Mouse (Mus musculus) embryo, embryonic 9.5 days (tissue): ENCODE data around the gene Jazf1.

ENCODE experiments used
- DNase-seq: peaks from one replicate; pipeline ENCODE4 v3.0.0-alpha.2; 2017; ENCODE audit errors: extremely low spot score

Jazf1 gene

DNA sequence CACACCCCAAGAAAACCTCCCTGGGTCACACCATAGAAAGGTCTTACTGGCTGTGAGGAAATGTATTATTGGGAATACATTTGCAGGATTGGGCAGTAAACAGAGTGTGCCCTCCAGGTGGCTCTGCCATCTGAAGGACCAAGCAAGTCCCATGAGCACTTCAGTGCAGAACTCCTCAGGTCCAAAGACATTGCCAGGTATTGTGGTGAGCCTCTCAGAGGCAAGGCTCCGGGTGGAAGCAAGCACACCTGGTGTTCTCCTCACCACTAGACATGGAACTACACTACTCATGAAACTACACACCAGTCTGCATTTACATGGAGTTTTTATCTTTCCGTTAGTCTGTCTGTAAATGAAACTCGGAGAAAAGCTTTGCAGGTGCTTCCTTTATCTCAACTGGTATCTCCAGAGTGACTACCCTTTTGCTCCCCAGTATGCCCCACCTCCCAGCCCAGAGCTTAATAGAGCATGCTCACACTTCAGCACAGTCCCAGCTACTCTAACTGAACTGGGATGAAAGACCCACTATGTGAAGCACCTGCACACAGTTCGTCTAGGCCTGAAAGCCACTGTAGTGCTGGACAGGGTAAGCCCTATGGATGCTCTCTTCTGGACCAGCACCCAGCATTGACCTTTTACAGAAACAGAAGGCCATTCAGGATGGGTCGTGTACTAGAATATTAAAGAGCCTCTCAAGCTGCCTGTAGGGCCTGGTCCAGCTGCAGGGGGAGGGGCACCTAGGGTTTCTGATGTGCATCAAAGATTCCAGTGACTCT lies 156.1 kb downstream of the Jazf1 start:
- no peak for DNase-seq

DNA sequence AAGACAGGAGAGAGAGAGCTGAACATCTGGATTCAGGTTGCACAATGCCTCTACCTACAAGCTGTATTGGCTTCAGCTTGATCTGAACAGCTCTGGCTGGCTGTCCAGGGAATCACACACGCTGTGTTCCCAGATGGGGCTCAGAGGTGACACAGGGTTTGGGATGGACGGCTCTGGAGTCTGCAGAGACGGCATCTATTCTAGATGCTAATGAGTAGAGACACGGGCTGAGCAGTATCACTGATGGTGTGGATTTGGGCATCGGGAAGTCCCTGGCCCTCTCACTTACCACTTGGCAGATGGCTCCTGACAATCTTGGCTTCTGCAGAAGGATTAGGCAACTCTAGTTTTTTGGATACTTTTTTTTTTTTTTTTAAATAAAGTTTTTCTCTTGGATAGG lies 161.6 kb downstream of the Jazf1 start:
- no peak for DNase-seq

DNA sequence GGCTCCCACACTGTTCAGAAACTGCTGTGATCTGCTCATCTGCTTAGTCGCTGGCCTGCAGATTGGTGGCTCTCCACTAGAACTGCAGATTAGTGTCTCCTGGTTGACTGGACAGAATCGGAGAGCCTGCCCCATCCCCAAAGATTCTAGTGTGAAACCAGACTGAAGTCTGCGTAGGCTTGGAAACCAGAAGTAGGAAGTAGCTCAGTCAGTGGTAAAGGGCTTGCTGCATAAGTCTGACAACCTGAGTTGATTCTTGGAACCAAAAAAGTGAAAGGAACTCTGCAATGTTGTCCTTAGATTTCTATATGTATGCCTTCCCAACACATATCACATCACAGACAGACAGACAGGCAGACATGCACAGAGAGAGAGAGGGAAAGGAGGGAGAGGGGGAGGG lies 163.3 kb downstream of the Jazf1 start:
- no peak for DNase-seq

DNA sequence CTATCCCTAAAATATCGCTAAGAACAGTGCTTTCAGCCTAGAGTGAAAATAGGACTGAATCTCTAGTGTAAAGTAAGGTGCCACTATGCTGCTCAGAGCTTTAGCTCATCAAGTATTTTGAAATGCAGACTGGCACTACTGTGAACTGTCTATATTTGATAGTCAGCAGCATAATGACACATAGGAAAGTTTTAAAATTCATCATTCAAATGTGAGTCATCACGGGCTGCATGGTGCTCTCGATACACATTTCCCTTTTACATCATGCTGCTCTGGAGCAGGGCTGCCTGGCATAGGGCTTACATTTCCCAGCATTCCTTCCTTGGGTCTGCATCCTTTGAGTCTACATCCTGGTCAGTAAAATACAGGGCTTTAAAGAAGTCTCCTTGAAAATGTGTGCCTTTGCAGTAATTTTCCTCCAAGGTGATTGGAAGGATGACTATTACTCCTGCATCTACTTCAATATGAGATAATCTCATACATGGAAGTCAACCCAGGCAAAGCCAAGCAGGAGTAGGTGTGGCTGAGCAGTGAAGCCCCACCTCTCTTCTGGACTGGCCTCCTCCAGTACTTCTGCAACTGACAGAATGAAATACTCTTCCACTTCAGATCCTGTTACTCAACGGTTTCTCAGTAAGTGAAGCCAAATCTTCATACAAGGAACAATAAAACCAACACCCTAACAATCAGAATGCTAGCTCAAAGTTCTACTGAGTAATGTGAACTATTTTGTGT lies 165.0 kb downstream of the Jazf1 start:
- no peak for DNase-seq

DNA sequence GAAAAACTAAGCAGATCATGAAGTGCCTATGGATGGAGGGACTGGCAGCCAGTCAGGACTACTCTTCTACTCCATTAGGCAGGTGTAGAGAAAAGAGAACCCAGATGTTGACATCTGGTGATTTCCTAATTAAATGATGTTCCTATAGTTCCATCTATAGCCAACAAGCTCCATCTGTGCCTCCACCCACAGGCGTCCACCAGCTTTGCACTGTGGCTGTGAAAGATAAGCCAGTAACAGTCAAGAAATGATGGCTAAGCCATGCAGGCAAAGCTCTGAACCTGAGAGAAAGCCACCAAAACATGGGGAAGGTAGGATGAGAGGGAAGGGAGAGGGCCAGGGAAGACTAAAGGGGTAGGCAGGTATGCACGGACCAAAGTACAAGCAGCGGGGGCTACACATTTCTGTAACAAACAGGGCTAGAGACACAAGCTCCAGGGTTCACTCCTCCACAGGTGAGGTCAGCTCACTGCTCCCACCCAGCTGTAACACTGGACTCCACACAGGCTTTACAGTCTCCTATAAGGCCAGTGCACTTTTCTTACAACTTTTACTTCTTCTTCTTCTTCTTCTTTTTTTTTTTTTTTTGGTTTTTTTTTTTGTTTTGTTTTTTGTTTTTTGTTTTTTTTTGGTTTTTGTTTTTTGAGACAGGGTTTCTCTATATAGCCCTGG lies 168.7 kb downstream of the Jazf1 start:
- DNase-seq: no peak

DNA sequence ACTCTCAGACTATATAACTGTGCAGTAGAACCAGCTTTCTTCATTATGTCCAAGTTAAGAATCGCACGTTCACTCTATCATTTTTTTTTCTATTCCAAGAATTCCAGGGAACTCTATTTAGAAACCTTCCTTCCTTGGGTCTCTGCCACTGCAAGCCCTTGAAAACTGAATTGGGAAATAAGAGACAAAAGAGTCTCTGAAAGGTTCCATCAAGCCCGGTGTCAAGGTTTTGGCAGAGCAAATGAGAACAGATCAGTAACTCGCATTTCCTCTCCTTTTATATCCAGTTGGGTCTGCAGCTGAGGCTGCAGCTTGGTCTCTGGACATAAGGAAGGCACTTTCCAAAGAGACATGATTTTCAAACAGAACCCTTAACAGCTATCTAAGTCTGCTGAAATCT lies 173.4 kb downstream of the Jazf1 start:
- no peak for DNase-seq

DNA sequence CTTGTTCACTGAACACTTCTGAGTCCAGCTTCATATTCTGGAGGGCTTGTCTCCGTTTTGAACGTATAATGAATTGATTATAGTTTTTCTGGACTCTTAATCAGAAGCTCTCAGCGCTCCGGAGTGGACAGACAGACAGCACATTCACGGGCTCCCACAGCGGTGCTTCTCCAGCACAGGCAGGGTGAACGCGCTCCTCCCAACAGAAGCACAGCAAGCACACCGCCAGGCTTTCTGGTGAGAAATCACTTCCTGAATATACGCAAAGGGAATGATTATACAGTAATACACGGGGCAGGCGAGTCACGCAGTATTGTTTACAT lies 174.0 kb downstream of the Jazf1 start:
- DNase-seq: no peak

DNA sequence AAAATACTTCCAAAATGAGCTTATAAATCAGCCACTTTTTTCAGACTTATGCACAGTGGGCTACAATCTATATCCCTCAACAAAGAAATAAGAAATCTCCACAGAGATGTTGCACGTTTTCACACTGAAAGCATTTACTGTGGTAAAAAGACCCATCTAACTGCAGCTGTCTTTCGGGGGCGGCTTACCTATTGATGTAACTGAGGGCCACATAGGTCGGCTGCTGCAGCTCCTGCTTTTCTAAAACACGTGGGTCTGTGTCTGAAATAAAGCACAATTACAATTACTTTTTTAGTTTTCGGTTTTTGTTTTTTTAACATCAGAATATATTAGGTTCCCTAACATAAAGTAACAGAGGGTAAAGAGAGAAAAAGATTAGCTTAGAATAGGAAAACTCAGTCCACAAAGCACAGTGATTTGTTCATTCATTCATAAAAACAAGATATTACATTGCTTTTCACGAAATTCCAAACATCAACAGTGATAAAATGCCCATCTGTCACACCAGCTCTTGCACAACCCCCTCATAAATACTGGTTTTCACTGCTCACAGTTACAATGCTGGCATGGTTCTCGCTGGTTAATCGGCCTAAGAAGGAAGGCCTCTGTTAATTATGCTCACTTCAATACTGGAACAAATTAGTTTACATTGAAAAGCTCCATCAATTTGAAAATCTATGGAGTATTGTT lies 174.5 kb downstream of the Jazf1 start:
- no peak for DNase-seq

DNA sequence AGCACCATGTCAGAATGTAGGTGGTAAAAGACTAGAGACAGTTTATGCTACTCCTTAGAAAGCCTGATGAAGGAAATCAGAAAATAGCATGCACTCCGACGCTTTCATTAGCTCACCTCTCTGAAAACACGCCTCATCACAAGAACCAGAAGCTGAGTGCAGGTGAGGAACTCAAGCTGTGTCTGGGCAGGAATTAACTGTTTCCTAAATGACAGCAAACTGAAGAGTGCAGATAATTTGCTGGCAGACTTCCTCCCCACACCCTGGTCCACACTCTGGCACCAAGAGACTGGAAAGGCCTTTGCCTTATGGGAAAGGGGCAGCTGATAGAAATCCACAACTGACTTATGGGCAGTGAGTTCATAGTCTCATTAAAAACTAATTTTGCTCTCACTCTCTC lies 175.5 kb downstream of the Jazf1 start:
- no peak for DNase-seq

DNA sequence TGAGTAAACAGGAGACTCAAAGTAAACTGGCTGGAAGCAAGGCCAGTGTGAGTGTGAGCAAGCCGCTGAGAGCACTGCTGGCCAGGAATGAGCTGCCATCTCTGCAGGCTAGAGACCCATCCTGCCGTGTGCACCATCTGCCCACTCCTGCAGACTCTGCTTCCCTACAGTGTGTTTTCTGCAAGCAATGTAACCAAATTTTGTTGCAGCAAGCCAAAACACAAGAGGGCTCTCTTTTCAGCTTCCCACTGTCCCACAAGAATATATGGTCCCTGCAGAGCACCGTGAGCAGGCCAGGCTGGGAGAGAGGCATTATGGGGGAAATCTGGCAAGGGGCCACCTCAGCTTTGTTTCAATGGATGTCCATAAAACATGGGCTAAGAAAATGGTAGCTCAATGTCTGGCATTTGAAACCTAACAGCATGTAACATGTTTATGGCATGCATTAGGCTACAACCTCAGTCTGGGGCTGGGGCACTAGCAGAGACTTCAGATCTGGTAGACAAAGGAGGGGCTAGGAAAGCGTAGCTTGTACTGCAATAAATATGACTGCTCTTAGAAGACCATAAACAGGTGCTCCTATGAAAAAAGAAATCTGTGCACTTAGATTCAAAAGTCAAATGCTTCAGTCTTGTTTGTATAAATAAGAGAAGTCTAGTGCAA lies 180.8 kb downstream of the Jazf1 start:
- DNase-seq: no peak

DNA sequence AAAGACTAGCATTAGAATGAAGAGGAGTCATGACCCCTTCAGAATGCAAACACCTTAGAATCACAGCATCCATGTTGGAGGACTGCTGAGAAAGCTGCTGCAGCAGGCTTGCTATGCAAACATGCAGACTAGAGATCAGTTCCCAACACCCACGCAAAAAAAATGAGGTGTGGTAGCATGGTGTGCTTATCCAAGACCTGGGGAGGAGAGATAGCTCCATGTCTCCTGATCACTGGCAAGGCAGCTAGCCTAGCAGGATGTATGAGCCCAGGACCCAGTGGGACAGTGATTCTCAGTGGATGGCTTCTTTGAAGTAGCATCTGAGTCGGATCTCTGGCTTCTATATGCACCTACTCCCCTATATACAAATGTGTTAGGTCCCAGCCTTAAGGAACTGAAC lies 184.7 kb downstream of the Jazf1 start:
- no peak for DNase-seq

DNA sequence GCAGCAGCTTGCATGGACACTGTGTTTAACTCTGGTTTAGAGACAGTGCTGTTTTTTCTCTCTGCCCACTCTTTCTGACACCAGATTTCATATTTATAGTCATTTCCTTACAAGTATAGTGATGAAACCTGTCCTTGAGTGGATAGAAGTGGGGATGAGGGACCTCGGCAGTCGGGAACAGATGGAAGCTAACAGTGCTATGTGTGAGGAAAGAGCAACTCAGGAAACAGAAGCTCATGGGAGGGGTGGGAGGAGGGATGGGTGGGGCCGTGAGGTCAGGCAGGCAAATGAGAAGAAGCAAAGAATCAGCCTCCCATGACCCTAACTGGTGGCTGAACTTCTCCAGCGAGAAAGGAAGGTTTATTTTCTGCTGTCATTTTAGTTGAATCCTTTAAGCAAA lies 191.3 kb downstream of the Jazf1 start:
- DNase-seq: no peak

DNA sequence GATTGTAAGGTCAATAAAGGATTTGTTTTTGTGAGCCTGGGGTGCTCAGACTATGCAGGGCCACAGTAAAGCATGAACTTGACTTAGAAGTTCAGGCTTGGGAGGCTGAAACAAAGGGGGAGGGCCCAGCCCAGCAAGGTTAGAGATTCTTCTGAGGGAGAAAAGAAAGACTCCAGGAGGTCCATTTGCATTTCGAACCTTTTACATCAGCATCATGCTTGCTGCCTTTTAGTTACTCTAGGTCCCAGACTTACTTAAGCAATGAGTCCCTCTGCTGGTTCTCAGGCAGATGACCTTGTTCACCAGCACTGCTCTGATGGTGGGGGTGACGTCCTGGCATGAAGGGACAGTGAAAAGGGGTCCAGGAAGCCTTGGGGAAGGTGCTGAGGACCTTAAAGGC lies 197.1 kb downstream of the Jazf1 start:
- no peak for DNase-seq

DNA sequence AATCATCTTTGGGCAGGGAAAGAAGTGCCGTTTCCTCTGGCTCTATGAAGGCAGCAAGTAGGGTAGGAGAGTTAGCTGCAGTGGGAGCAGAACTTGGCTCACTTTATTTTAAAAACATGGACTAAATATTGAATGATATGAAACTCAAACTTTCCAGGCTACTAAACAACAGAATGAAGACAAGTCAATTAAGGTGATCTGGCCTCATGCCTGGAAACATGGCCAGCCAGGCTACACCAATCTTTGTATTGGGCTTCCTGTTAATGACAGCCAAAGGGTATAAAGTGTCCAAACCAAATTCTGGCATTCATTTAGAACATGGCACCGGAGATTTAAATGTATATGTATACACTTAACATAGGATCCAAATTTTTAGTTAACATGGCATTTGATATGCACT lies 199.2 kb downstream of the Jazf1 start:
- no peak for DNase-seq

DNA sequence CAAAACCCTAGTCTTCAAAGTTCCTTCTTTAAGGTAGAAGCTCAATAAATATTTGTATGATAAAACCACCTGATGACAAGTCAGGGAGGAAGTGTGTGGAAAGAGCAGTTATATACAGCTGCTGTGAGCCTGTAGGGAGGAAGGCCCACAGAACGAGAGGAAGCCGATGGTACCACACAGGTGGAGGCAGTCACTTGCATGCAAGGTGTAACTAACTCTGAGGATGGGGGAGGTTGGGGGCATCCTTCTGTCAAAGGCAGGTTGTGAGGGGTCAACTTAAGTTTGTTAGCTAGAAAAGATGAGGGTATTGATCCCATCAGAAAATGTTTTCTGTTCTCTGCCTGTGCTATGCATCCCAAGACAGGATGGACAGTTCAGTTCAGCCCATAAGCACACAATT lies 200.1 kb downstream of the Jazf1 start:
- no peak for DNase-seq

DNA sequence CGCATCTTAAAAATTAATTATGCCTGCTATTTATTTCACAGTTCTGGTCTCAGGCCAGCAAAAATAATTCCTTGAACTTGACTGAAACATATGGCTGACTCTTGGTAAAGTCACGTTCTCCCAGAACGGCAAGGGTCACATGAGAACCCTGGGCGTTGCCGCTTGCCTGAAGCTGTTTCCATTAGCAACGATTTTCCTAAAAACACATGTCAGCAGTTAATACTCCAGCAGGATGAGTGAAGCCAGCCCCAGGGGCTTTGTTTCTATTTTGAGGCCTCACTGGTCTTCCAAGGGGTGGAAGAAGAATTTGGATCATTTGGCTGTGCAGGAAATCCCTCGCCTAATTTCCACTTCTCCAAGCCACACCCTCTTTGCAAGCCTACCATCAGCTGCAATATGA lies 206.5 kb downstream of the Jazf1 start:
- peak; percentile 28 for DNase-seq

DNA sequence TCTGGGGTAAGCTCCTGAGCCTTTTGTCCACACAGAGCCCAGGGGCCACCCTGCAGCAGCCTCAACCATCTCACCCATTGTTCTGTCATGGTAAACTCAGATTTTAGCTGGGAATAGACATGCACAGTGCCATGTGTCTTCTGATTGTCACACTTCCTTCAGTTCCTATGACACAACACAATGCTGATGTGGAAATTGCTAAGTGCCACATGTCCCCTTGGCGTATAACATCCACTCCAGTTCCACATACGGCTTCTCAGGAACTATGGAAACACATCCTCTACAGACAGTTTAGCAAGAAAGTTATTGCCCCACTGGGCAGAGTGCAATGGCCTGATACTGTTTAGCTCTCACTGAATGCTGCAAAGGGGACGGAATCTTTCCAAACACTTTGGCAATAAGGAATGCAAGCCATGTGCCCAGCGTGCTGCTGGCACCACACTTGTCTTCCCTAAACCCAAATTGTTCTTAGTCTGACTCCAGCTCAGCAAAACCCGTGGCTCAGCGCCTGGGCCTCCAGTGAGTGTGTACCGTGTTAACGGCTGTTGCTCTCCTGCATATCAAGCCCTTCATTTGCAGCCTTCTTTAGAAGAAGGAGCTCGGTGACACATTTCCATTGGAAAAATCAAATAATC lies 207.1 kb downstream of the Jazf1 start:
- DNase-seq: peak; percentile 25

DNA sequence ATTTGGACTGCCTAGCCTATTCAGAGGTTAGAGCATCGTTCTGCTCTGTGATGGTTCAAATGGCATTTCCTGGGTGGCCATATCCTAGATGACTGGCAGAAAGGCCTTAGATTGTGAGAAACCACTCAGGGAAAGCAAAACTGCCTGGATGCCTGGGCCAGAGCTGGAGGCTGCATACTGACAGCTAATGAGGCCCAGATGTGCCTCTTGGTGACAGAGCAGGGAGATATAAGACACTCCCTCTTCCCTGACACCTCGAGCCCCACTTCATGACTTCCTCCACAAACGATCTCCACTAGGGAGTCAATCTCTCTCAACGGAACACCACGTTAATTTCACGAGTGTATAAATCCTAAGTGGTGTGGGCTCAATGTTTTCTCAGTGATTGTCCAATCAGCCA lies 207.7 kb downstream of the Jazf1 start:
- peak; percentile 29 for DNase-seq

DNA sequence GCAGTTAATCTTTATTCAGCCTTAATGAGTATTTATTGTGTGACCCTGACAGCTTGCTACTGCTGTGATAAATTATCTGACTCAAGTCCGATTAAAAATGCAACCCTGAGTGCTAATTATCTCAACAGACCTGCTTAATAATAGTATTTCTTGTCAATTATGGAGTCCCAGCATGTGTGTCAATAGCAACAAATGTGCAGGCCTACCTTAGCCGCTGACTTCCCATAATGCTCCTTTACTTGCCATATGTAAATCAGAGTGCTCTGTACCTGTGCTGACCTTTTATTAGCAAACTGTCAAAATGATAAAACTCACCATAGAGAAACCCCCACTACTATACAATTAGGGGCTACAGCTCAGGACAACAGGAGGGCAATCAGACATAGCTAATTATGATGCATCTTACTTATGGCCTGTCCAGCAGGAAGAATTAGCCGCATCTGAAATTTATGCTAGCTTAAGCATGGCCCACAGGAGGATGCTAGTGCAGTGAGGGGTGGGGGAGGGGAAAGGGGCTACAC lies 209.5 kb downstream of the Jazf1 start:
- DNase-seq: no peak

DNA sequence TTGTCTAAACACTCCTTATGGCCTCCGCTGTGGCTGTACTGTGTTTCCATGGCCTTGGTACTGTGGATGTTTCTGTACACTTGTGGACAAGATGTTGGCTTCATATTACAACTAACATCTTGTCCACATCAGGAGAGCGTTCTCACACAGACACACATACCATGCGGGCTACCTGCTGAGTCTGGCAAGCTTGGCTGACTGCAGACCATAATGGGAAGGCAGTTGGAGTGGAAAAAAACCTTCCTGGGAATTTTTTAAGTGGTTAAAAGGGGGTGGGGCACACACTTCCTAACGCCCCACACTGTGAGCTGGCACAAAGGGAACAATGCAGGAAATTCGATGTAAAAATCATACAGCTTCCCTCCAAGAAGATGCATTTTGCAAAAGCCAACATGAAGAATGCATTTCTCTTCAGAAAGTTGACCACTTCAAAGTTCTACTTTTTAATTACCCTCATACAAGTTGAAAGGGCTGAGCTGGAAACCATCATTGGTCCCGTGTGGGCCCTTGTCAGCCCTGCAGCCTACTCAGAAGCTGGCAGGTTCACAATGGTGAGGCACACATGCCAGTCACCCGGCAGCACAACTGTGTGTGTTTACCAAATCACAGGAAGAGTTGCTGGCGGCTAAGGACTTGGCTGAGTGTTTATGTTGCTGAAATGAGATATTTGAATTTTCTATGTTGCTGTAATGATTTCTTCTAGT lies 215.9 kb downstream of the Jazf1 start:
- DNase-seq: peak; percentile 26

DNA sequence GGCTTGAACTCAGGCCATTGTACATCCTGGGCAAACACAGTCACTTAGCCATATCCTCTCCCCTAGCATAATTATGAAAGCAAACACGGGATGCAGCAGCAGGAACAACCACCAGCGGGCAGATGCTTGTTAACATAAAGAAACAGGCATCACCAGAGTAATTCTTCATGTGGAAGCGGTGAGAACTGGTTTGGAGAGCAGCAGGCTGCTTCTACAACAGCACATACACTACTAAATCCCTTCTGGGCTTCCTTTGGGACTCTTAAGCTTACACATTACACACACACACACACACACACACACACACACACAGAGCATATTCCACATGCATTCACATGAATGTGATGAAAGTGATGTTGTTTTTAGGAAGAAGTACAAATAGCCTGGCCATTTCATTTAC lies 216.5 kb downstream of the Jazf1 start:
- no peak for DNase-seq
